Mouse (Mus musculus) neutrophil, adult 5-6 weeks (primary cell): ENCODE data around the gene Slc25a20. TPM values are rescaled to one million over a fixed set of nuclear protein-coding genes. Genes with fewer than 3 reads are reported as not detected.

Source experiments
- ATAC-seq: fragments of 151-379, 151-347 bp; 2 replicates; pipeline ENCODE4 v1.8.0; 2017; ENCODE audit warnings: mild to moderate bottlenecking, moderate TSS enrichment; ENCODE audit not compliant: insufficient number of reproducible peaks, poor library complexity, low FRiP score, severe bottlenecking; ENCODE audit errors: extremely low read depth
- total RNA-seq: library from RNA; stranded (forward); fragments of 200-1000 nt; gene quantifications from 2 replicates; pipeline ENCODE4 v1.2.3, GENCODE M21; 2017

The Slc25a20 gene
- total RNA-seq, 1 experiment from 2014 or later, result 43.9 TPM

DNA sequence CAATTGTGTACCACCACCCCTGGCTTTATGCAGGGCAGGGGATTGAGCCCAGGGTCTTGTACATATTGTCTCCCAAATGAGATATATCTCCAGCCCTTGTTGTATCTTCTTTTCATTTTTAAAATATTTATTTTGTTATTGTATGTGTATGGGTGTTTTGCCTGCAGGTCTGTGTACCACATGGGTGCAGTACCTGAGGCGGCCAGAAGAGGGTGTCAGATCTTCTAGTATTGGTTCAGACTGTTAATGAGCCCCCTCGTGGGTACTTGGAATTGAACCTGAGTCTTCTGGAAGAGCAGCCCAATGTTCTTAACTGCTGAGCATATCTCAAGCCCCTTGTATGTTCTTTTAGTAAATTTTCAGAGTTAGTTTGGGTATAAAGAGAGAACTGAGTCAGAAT is 11.3 kb downstream of the Slc25a20 start:
- ATAC-seq, result no peak

DNA sequence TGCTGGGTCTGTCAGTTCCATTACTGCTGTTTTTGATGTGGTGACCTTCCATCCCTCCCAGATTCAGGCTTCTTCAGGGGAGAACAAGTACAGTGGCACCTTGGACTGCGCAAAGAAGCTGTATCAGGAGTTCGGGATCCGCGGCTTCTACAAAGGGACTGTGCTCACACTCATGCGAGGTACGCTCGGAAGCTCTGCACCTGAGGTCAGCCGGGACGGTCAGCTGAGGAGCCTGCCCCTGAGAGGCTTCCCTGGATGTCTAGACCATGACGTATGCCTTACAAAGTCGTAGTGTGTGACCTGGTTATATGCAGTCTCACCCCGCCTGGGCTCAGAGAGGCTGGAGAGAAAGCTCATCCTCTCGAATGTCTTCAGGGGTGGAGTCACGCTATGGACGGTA is 18.1 kb downstream of the Slc25a20 start:
- ATAC-seq, result no peak

DNA sequence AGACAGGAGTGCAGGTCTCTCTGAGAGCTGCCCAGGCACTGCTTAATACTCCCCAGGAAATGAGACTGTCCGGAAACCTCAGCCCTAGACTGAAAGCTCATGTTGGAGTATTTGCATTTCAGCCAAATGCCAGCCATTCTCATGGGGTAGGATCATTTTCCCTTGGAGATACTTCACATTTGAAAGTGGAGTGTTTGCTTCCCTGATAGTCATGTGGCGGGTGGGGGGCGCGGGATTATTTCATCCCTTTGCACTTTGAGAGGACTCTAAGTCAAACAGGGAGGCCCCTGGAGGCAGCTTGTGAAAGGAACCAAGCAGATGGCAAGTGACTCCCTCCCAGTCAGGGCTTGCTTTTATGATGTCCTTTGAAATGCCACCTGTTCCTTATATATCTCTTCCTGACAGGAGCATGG is 24.6 kb downstream of the Slc25a20 start:
- no peak for ATAC-seq

DNA sequence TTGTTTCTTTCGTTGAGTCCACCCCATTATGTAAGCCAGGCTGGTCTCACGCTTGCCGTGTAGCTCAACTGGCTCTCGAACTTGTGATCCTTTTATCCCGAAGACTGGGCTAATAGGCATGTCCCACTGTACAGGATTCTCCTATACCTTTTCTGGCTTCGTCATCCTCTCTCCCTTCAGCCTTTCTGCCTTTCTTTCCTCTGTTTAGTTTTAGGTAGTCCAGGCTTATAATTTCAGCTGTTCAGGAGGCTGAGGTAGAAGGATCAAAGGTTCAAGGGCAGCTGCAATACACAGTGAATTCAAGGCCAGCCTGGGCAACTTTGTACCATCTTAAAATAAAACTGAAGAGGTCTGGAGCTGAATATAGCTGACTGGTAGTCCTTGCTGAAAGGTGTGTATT is 25.3 kb downstream of the Slc25a20 start:
- ATAC-seq, result no peak

DNA sequence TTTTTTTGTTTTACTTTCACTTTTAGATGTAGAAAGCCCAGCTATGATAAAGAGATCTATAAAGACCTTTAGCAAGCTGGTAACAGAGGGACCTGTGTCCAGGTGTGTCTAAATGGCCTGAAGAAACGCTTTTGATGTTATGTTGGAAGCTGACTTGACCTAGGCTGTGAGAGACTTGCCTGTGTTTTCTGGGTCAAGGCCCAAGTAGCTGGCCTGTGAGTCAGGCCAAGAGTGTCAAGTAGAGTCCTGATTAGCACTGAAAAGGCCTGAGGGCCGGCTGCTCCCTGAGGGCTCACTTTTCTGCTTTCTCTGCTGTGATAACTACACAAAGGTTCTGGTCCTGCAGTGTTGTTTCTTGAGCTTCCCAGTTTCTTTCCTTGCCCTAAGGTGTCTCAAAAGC is 25.8 kb downstream of the Slc25a20 start:
- ATAC-seq, result no peak

DNA sequence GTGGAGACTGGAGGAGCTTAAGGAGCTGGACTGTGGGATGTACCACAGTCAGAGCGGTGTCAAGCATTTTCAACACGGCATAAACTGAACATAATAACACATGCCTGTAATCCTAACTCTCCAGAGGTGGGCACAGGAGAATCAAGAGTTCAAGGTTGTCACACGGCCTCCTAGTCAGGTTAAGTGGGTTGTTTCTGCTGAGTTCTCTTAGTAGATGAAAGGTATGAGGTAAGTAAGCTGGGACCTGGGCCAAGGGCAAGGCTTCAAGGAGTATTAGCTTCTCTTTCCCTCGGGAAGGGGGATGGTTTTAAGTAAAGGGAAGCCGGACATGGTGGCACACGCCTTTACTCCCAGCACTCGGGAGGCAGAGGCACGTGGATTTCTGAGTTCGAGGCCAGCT is 26.6 kb downstream of the Slc25a20 start:
- ATAC-seq, result no peak

DNA sequence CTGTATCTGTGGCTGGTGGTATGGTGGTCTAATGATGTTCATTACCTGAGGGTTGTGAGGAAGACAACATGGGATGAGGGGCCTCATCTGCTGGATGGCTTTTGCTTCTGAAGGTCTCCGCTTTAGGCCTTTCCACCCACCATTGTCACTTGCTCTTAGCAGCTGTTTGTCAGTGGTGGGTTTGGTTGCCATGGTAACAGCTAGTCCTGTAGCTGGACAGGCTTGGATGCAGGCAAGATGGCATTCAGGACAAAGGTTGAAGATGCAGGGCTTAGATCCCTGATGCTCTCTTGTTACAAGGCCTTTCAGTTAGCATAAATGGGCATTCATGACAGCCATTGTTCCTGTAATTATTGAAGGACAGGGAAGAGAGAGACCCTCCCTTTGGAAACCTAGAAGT is 27.2 kb downstream of the Slc25a20 start, which contains the start of gene Prkar2a:
Gene Prkar2a, plus strand, starts transcription at position 209 of the 400 bp plus-strand sequence.
- no peak for ATAC-seq

DNA sequence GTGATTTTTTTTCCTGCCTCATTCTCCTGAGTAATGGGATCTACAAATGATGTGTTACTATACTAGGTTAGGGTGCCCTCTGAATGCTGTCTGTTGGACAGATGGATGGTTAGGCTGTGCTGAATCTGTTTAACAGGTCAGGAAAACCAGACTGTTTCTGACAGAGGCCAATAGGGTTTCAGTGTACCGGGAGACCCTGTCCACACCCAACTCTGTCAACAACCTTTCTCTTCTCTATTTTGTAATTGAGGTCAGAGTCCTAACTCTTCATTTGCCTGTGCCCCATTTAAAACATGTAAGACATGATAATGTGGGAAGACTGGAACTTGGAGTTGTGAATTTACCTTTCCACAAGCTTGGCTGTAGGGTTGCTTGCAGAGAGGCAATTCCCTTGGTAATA is 28.1 kb downstream of the Slc25a20 start:
- no peak for ATAC-seq

DNA sequence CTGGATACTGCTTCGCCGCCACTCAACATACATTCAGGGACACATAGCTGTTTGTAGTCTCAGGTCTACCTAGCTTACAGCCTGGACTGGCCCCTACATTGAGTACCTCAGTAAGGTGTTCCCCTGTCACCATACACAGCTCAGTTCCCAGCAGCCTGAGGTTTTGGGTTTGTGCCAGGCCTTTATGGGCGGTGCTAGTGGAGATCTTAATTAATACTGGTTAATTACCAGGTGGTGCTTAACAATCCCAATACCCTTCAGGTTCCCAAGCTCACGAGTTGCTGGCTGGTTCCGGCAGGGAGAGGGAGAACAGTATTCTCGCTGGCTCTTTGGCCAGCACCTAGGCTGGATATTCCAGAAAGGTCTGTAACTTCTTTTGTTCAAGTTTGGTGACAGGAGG is 29.0 kb downstream of the Slc25a20 start:
- no peak for ATAC-seq

DNA sequence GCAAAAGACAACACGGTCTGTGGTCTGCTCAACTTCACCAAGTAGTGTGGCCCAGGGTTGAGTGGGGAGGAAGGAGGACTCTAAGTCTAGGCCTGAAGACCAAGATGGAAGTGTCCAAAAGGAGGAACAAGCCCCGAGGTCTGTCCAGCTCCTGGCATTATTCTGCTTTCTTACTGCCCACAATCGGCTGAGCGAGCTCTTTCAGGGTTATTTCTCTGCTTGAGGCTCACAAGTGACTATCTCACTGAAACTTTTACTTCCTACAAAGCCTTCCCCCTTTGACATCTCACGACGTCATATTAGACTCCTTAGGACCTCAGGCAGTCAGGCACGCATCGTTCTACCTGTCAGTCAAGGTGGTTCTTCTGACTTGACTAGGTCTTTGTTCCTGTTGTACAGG is 29.5 kb downstream of the Slc25a20 start:
- ATAC-seq, result peak; percentile 41

DNA sequence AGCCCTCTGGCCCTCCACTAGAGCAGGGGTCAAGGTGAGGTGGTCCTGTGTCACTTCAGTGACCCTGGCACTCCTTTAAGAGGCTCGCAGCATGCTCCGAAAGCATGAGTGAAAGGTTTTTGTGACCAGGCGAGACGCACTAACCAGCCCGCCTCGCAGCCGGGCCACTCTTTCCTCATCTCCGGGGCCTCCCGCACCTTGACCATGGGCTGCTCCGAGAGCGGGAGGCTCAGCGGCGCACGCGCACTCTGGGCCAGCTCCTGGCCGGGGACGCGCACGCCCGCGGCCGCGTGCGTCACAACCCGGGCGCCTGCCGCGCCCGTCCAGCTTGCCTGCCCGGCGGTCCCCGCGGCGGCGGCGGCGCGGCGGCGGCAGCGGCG is 29.9 kb downstream of the Slc25a20 start:
- peak; percentile 45 for ATAC-seq

DNA sequence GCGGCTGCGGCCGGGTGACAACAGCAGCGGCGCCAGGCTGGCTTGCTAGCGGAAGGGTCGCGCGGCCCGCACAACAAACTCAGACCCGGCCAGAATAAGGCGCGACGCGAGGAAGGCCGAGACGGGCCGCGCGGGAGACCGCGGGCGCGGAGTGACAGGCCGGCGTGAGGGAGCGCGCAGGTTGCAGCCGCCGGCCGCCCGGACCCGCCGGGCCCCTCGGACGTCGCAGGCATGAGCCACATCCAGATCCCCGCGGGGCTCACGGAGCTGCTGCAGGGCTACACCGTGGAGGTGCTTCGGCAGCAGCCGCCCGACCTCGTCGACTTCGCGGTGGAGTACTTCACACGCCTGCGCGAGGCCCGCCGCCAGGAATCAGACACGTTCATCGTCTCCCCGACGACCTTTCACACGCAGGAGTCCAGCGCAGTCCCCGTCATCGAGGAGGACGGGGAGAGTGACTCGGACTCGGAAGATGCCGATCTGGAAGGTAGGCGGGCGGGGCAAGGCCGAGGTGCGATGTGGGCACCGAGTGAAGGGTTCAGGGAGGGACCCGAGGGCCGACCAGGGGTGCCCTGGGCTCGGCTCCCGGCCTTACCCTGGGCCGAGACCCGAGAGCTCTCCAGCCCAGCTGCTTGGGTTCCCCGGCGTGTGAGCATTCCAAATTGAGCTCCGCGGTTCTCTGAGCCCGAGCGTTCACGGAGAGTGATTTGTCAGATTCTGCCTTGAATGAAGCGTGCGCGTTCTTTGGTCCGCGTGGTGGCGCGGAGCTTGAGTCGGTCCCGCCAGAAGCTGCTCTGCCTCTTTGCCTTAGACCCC is 30.5 kb downstream of the Slc25a20 start:
- ATAC-seq, result peak; percentile 30; the same call in 1 of the 2 replicates

DNA sequence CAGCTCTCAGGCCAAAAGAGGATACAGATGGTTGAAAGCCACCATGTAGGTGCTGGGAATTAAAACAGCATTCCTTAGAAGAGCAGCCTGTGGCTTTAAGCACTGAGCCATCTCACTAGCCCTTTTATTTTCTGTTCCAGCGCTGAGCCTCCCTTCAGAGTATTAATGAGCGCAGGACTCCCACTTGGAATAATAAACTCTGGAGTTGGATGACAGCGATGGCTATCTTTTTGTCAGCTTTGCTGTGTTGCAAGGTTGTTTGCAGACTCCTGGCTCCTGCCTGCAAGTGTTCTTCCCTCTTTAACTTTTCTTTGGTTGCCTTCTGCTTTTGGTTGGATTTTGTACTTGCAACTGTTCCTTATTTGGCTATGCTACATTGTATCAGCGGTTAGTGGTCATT is 32.1 kb downstream of the Slc25a20 start:
- ATAC-seq, result no peak

DNA sequence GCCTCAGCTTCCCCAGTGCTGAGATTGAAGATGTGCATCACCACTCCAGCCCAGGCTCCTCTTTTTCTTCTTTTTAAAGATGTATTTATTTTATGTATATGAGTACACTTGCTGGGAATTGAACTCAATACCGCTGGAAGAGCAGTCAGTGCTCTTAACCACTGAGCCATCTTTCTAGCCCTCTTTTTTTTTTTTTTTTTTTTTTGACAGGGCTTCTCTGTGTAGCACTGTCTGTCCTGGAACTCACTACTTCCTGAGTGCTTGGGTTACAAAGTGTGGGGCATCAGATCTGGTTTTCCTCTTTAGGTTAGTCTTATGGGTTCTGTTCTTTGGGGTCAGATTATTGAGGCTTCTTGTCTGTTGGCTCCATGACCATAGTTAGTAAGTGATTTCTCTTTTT is 32.6 kb downstream of the Slc25a20 start:
- no peak for ATAC-seq

DNA sequence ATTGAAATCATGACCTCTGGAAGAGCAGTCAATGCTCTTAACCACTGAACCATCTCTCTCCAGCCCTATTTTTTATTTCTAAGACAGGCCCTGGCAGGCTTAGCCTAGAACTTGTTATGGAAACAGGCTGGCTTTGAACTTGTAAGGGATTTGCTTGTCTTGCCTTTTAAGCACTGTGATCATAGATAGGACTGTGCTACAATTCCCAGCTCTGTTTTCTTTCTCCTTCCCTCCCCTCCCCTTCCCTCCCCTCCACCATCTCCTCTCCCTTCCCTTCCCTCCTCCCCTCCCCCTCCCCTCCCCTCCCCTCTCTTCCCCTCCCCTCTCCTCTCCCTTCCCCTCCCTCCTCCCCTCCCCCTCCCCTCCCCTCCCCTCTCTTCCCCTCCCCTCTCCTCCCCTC is 40.6 kb downstream of the Slc25a20 start:
- ATAC-seq, result no peak

DNA sequence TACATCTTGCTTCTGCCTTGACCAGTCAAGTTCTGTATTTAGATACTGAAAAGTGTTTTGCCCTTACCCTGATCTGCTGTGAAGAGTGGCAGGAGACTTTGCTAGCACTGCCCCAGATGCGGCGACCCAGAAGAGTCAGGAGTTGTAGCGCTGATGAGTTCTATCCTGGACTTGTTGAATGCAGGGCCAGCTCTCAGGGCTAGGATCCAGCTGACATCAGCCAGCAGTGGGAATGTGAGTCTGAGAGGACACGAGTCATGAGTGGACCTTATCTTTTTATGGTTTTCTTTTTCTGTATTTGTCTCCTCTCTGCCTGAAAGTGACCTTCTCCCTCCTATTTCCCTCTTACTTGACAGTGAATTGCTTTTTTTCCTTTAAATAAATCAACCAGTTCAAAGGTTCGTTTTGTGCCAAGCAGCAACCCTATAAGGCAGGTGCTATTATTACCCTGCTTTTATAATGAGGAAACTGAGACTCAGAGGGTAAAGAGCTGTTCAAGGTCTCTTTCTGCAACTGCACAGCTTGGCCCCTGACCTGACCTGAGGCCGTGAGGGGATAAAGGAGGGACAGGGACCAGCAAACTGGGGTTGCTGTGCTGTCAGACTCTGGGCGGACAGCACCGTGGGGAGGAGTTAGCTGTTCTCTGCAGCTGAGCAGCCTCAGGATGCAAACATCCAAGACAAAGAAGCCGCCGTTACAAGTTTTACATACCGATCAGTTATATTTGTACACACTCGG is 41.7 kb downstream of the Slc25a20 start:
- ATAC-seq, result no peak

DNA sequence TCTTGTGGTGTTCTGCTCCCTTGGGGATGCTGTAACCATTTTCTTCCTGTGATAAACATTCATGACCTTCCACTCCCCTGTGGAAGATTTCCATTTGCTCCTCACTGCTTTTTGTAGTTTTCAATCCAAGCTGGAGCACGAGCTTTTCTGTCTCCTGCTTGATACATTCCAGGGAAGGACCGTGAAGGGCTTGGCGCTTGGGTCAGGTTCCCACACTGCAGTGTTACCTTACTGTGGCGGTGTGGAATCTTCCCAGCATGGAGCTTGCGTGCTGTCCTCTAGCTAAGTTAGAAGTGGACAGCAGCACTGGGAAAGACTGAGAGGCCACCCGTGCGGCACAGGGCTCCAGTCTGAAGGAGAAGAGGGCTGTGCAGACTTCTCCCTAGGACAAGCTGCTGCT is 42.7 kb downstream of the Slc25a20 start:
- no peak for ATAC-seq

DNA sequence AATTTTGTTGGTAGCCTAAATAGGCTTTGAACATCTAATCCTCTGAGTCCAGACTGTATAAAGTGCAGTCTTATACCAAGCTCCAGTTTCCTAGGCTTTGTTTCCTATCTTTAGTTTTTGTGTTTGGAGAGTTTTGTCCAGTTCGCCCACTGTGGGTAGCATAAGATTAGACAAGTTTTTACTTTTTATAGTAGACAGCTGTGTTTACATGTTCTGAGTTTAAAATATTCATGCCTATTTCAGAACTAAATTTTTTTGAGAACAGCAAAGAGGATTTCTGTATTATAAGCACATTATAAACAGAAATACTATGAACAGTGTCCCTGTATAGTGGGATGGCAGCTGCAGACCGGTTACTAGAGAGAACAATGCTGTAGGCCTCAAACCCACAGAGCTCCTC is 45.3 kb downstream of the Slc25a20 start:
- ATAC-seq, result no peak

DNA sequence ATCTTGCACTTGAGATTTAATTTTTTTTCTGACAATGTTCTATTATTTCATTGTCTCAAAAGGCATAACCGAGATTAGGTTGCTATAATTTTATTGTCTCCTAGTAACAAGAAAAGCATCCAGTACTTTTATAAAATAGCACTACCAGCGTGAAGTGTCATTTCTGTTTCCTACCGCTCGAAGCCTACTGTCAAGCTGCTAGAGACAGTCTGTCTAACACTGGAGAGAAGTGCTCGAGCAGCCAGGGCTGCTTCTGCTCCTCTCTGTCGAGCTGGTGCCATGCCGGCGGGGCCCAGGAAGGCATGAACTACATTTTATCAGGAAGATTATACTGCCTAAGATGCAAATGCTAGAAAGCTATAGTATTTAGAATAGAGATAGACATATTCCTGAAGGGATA is 46.9 kb downstream of the Slc25a20 start:
- no peak for ATAC-seq

DNA sequence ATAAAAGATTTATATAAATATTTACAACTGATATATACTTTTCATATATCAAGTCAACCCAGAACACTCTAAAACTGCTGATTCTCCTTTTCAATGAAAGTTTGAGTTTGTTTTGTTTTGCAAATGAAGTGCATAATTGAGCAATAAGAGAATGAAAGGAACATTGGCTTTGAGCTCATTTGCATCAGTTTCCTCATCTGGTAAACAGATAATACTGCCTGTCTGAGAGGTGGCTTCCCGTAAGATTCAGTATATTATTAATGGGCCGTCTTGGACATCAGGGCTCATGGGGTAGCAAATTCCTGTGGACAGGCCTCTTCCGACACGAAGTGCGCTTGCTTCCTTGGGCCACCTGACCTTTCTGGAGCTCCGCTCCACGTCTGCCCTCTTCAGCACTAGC is 48.9 kb downstream of the Slc25a20 start:
- ATAC-seq, result no peak
